Mouse (Mus musculus) hindbrain, postnatal 0 days (tissue): Measurements from ENCODE around the gene Nos1ap. TPM values are rescaled to one million over a fixed set of nuclear protein-coding genes. Genes with fewer than 3 reads are reported as not detected.

Experiments used
- ATAC-seq: fragments of 200-750 bp; cut with Nextera tagmentation; 2 replicates; pipeline ENCODE4 v1.8.0; 2017; ENCODE audit warnings: mild to moderate bottlenecking, moderate TSS enrichment, moderate library complexity
- DNase-seq: peaks from one replicate; pipeline ENCODE4 v3.0.0-alpha.2; 2015; ENCODE audit warnings: low spot score
- H3K27ac ChIP-seq: fragments of 300-500 bp; sonication (generic); 2 replicates; pipeline ENCODE4 v1.5.1; 2014; ENCODE audit warnings: mild to moderate bottlenecking
- H3K27me3 ChIP-seq: fragments of 300-500 bp; sonication (generic); 2 replicates; pipeline ENCODE4 v1.6.1; 2014; ENCODE audit warnings: low read length, mixed read lengths; ENCODE audit not compliant: insufficient read depth
- H3K36me3 ChIP-seq: fragments of 300-500 bp; sonication (generic); 2 replicates; pipeline ENCODE4 v1.6.1; 2014; ENCODE audit warnings: low read length, mixed read lengths; ENCODE audit not compliant: insufficient read depth
- H3K4me1 ChIP-seq: fragments of 300-500 bp; sonication (generic); 2 replicates; pipeline ENCODE4 v1.6.1; 2014; ENCODE audit warnings: antibody characterized with exemption, low read length, mixed read lengths; ENCODE audit not compliant: insufficient read depth
- H3K4me2 ChIP-seq: fragments of 300-500 bp; sonication (generic); 2 replicates; pipeline ENCODE4 v1.6.1; 2014; ENCODE audit warnings: low read depth, mild to moderate bottlenecking, low read length, moderate library complexity, mixed read lengths
- H3K4me3 ChIP-seq: fragments of 300-500 bp; sonication (generic); 2 replicates; pipeline ENCODE4 v1.5.1; 2014; ENCODE audit warnings: low read length
- H3K9ac ChIP-seq: fragments of 300-500 bp; sonication (generic); replicated peaks from 2 replicates; pipeline ENCODE4 v1.6.1; 2014; ENCODE audit warnings: mild to moderate bottlenecking, low read length, moderate library complexity, mixed read lengths
- H3K9me3 ChIP-seq: fragments of 300-500 bp; sonication (generic); 2 replicates; pipeline ENCODE4 v1.6.1; 2016; ENCODE audit warnings: low read length, mixed read lengths
- CTCF ChIP-seq: IDR thresholded peaks from 2 replicates; pipeline ENCODE4 v1.5.1; 2016; ENCODE audit warnings: antibody characterized with exemption, control low read depth, low read depth
- WGBS: fragments of 180-500 bp; shearing (Covaris S2); extraction: QIAGEN DNeasy Blood & Tissue Kit; methylation state at CpG from one replicate; pipeline ENCODE4 v1.1.7; 2014; 5-methylcytosine and 5-hydroxymethylcytosine counted together
- polyA plus RNA-seq: library from polyadenylated mRNA; unstranded; fragments of >200 nt; fragmentation: Nextera tagmentation; extraction: Ambion mirVana; gene quantifications from 2 replicates; pipeline ENCODE4 v1.2.1, GENCODE M21; 2015
- total RNA-seq: library from RNA; depleted of rRNA; stranded (reverse); fragments of >200 nt; gene quantifications from 2 replicates; pipeline ENCODE4 v1.2.3, GENCODE M21; 2014

Nos1ap gene
- total and polyA plus RNA-seq, 2 experiments from 2014 or later: 10.1 to 12.4 TPM

DNA sequence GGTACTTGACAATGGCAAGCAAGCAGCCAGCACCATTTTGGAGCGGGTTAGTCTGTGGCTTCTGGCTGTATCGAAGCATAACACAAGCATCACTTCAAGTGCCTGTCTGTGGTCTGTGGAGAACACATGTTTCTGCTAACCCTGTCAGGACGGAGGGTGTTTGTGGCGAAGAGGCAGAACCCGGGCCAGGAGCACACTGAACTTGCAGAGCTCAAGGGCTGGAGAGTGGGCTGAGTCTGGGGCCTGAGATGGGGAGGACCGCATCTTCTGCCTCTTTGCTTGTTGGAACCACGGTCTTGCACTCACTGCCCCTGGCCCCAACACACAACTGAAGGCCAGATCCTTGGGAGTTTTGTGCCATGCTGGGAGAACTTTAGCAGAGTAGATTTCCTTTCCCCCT is 20.2 kb upstream of the Nos1ap start:
- no peaks in the 10 kb centered on the region for H3K9me3 ChIP-seq
- 83% methylated on average over 7 of the region's 7 CpGs for WGBS
- H3K4me2 ChIP-seq: no peak overlapping the region
- DNase-seq (no peak), ATAC-seq (no peak)
- no peaks in the 10 kb centered on the region for H3K4me1 ChIP-seq
- H3K4me3 ChIP-seq: no peak overlapping the region
- H3K36me3 ChIP-seq: no peaks in the 10 kb centered on the region
- H3K27ac ChIP-seq: no peak overlapping the region
- no peaks in the 10 kb centered on the region for H3K27me3 ChIP-seq
- no peak overlapping the region for H3K9ac ChIP-seq
- TF ChIP-seq CTCF: no peak

DNA sequence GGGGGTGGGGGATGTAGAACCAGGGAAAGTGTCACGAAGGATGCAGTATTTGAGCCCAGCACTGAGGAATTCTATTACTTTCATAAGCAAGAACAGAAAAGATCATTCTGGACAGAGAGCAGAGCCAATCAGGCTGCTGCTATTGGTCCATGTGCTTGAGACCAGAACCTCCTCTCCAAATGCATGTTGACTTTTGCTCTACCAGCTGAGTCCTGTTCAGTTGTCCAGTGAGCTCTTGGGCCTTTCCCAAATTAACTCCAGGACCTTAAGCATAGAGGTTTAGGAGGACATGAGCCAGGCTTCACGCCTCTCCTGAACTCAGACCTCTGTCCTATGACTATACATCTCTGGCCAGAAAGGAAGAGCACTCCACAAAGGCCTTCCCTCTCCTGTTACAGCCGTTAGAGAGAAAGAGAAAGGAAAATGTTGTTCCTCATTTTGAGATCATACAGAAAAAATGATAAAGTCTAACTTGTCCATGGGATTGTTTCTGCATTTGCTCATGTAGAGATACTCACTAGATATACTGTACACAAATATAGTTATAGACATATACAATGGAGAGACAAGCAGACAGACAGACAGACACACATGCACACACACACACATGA is 18.9 kb upstream of the Nos1ap start:
- no peaks in the 10 kb centered on the region for H3K36me3 ChIP-seq
- H3K9me3 ChIP-seq: no peaks in the 10 kb centered on the region
- H3K27me3 ChIP-seq: no peaks in the 10 kb centered on the region
- no peaks in the 10 kb centered on the region for H3K4me1 ChIP-seq
- H3K4me2 ChIP-seq: no peak overlapping the region
- H3K27ac ChIP-seq: no peak overlapping the region
- H3K9ac ChIP-seq: no peak overlapping the region
- DNase-seq (no peak), ATAC-seq (no peak)
- TF ChIP-seq CTCF: no peak
- no peak overlapping the region for H3K4me3 ChIP-seq
- WGBS: 94% methylated on average over 3 of the region's 3 CpGs

DNA sequence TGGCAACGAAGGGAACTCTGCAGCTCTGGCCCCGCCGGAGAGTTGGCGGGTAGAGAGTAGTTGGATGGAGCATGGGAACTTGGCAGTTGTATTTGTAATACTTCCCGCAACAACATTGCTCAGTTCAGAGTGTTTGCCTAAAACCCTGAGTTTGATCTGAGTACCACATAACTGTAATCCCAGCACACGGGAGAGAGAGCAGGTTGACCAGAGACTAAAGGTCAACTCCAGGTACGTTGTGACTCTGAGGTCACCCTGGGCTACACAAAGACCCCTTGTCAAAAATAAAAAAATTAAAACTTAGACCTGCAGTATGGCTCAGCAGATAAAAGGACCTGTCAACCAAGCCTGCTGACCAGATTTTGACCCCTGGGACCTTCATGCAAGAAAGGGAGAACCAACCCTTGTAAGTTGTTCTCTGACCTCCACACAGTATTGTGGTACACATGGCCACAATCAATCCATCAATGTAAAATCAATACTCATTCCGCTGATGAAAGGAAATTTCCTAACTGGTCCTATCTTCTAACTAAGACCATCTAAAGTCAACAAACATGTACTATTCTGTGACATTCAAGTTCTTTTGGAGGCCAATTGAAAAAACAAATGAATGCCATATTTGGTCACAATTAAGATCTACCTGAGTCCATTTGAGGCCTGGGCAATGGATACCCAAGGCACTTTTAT is 17.7 kb upstream of the Nos1ap start:
- Histone ChIP-seq H3K4me1 (no peaks in the 10 kb centered on the region), H3K27me3 (no peaks in the 10 kb centered on the region), H3K9me3 (no peaks in the 10 kb centered on the region), H3K4me3 (no peak overlapping the region), H3K9ac (no peak overlapping the region), H3K36me3 (no peaks in the 10 kb centered on the region), H3K4me2 (no peak overlapping the region), H3K27ac (no peak overlapping the region)
- TF ChIP-seq CTCF: no peak
- ATAC-seq (no peak), DNase-seq (no peak)
- WGBS: 90% methylated on average over 8 of the region's 8 CpGs

DNA sequence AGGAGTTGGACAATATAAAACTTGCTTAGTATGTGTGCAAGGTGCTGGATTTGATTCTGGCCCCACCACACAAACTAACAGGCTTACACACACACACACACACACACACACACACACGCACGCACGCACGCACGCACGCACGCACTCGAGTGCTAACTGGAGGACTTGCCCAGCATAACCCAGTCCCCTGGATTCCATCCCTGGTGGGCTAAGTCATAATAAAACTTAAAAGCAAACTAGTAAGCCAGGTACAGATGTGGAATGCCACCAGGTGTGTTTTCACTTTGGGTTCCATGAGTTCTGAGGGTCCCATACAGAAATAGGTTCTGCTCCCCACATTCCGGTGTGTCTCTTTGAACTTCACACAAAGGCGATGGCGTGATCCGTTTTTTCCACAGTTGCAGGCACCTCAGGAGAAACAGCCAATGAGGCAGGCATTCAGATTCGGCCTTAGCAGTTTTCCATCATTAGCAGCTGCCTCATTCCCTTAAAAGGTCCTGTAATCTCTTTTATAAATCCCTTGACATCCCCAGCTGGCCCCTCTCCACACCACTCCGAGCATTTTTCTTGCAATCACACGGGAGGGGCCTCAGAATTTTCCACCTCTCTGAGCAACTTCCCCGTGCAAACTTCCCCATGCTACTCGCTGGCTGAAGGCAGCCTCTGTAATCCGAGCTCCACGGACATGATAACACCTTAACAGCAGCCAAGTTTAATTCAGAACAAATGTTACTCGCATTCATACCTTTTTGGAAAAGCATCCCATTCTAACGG is 15.8 kb upstream of the Nos1ap start:
- Histone ChIP-seq H3K27me3 (no peaks in the 10 kb centered on the region), H3K4me2 (no peak overlapping the region), H3K9ac (no peak overlapping the region), H3K9me3 (no peaks in the 10 kb centered on the region), H3K4me3 (no peak overlapping the region), H3K27ac (no peak overlapping the region), H3K4me1 (no peaks in the 10 kb centered on the region), H3K36me3 (no peaks in the 10 kb centered on the region)
- 77% methylated on average over 21 of the region's 21 CpGs for WGBS
- DNase-seq (no peak), ATAC-seq (no peak)
- no peak for TF ChIP-seq CTCF

DNA sequence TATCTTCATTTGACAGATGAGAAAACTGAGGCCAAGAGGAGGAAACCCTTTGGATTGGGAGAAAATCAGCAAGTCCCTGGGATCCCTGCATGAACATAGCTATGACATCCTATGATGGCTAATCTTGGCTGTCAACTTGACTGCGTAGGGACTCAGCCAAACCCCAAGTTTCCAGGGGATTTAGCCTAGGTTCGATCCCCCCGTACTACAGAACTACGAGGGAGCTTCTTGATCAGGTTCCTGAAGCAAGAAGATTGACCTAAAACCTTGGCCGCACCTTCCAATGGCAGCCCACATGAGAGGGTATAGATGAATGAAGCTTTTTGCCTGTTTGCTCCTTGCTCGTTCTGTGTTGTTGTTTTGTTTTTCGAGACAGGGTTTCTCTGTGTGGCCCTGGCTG is 4.9 kb upstream of the Nos1ap start:
- no peak for TF ChIP-seq CTCF
- Histone ChIP-seq H3K27me3 (no peaks in the 10 kb centered on the region), H3K36me3 (no peaks in the 10 kb centered on the region), H3K4me3 (no peak overlapping the region), H3K9ac (no peak overlapping the region), H3K4me1 (no peaks in the 10 kb centered on the region), H3K9me3 (no peaks in the 10 kb centered on the region), H3K27ac (no peak overlapping the region), H3K4me2 (no peak overlapping the region)
- WGBS: 95% methylated on average over 7 of the region's 7 CpGs
- ATAC-seq: no peak
- DNase-seq: no peak

DNA sequence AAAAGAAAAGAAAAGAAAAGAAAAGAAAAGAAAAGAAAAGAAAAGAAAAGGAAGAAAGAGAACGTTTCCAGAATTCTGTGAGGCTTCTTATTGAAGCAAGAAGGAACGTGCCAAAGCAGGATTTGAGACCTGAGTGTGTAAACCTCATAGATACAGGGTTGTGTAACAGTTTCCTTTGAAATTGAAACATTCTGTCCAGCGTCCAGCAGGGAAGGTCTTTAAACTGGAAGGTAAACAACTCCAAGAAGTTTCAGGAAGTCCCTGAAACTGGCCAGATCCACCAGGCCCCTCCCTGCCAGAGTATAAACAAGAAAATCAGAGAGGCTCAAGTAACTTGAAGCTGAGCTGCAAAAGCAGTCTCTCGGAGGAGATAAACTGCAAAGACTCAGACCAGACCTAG is 870 bp upstream of the Nos1ap start:
- Histone ChIP-seq H3K36me3 (no peaks in the 10 kb centered on the region), H3K4me1 (0 out of 2 replicates have a peak, but pooled peaks cover 4% of the 10 kb centered on the region), H3K27me3 (no peaks in the 10 kb centered on the region), H3K9me3 (no peaks in the 10 kb centered on the region), H3K9ac (no peak overlapping the region), H3K4me2 (no peak overlapping the region), H3K4me3 (no peak overlapping the region), H3K27ac (no peak overlapping the region)
- DNase-seq: no peak
- ATAC-seq: no peak
- WGBS: 61% methylated on average over 4 of the region's 4 CpGs
- TF ChIP-seq CTCF: no peak
